Mouse (Mus musculus) left cerebral cortex, adult 6 months (tissue): Measurements from ENCODE around the gene H2-Q7. TPM values are rescaled to one million over a fixed set of nuclear protein-coding genes. Genes with fewer than 3 reads are reported as not detected.

Experiments
- long read RNA-seq, 2 experiments: library from polyadenylated mRNA; unstranded; transcript quantifications; one replicate each; pipeline ENCODE4 v2.0.0; 2019 to 2020
- polyA plus RNA-seq: library from polyadenylated mRNA; unstranded; fragments of <200 nt; fragmentation: Nextera tagmentation; gene quantifications from 2 replicates; pipeline ENCODE4 v1.2.3, GENCODE M21; 2021

H2-Q7 gene
- polyA plus RNA-seq, result 2.5 and 3.5 TPM in 2 replicates
- long read RNA-seq, experiment 1, full-length matches to known transcripts, result 4 of 5 reads
- long read RNA-seq, experiment 1, partial matches to known transcripts, result 0 of 5 reads
- long read RNA-seq, experiment 1, other reads (novel, unspliced or antisense), result 1 of 5 reads
- long read RNA-seq, experiment 2, full-length matches to known transcripts, result 4 of 4 reads
- long read RNA-seq, experiment 2, partial matches to known transcripts, result 0 of 4 reads
- long read RNA-seq, experiment 2, other reads (novel, unspliced or antisense), result 0 of 4 reads

GRCm38 (mm10) chr17:35438885-35439284, at the start of gene H2-Q7:
H2-Q7 (plus strand) TSS chr17:35439155.

DNA sequence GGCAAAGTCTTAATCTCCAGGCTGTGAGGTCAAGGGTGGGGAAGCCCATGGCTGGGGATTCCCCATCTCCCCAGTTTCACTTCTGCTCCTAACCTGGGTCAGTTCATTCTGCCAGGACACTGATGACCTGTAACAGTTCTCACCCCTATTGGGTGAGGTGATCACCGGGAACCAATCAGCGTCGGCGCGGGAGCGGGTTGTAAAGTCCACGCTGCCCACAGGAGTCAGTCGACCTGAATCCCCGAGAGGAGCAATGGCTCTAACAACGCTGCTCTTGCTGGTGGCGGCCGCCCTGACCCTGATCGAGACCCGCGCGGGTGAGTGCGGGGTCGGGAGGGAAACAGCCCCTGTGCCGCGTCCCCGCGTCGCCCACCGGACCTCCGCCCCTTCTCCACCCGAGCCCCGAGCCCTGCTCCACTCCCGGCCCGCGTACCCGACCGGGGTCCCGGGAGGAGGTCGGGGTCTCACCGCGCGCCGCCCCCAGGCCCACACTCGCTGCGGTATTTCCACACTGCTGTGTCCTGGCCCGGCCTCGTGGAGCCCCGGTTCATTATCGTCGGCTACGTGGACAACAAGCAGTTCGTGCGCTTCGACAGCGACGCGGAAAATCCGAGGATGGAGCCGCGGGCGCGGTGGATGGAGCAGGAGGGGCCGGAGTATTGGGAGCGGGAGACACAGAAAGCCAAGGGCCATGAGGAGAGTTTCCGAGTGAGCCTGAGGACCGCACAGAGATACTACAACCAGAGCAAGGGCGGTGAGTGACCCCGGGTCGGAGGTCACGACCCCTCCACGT, 14.1 kb upstream of the H2-Q7 start, which contains the start of gene H2-Q6:
Gene H2-Q6, plus strand, starts transcription at position 227 of the 793 bp plus-strand sequence.

DNA sequence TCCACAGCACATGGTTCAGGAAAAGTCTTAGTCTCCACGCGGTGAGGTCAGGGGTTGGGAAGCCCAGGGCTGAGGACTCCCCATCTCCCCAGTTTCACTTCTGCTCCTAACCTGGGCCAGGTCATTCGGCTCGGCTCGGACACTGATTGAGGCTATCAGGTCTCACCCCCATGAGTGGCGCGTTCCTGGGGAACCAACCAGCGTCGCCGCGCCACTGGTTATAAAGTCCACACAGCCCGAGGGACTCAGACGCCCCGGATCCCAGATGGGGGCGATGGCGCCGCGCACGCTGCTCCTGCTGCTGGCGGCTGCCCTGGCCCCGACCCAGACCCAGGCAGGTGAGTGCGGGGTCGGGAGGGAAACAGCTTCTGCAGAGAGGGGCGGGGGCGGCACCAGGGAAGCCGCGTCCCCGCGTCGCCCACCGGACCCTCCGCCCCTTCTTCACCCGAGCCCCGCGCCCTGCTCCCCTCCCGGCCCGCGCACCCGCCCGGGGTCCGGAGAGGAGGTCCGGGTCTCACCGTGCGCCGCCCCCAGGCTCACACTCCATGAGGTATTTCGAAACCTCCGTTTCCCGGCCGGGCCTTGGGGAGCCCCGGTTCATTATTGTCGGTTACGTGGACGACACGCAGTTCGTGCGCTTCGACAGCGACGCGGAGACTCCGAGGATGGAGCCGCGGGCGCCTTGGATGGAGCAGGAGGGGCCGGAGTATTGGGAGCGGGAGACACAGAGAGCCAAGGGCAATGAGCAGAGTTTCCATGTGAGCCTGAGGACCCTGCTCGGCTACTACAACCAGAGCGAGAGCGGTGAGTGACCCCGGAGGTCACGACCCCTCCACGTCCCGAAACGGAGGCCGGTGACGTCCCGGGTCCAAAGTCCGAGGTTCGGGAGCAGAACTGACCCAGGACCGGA, 31.1 kb downstream of the H2-Q7 start, which contains the start of gene H2-Q10:
Gene H2-Q10, plus strand, starts transcription at position 248 of the 910 bp plus-strand sequence.

Other genes with a start within 250 kb of the H2-Q7 start
- 0.48 and 0.93 TPM in 2 replicates for gene Ltb, start 244.7 kb upstream of the H2-Q7 start, polyA plus RNA-seq
- gene Tnf, start 237.1 kb upstream of the H2-Q7 start, polyA plus RNA-seq, result not detected in 2 replicates
- gene Lta, start 233.8 kb upstream of the H2-Q7 start, polyA plus RNA-seq, result 0.15 TPM in 1 of 2 replicates, not detected in the other
- gene Gm16181, start 218.3 kb upstream of the H2-Q7 start, polyA plus RNA-seq, result not detected in 2 replicates
- 636 and 753 TPM in 2 replicates for gene Atp6v1g2, start 205.5 kb upstream of the H2-Q7 start, polyA plus RNA-seq
- 8.9 and 9.3 TPM in 2 replicates for gene Nfkbil1, start 203.4 kb upstream of the H2-Q7 start, polyA plus RNA-seq
- gene Ddx39b, start 197.4 kb upstream of the H2-Q7 start, polyA plus RNA-seq, result 165 and 169 TPM in 2 replicates
- gene H2-D1, start 176.4 kb upstream of the H2-Q7 start, polyA plus RNA-seq, result 62.8 and 80.2 TPM in 2 replicates
- gene H2-Q1, start 118.8 kb upstream of the H2-Q7 start, polyA plus RNA-seq, result 0.44 and 0.75 TPM in 2 replicates
- 0.49 and 0.67 TPM in 2 replicates for gene H2-Q2, start 96.9 kb upstream of the H2-Q7 start, polyA plus RNA-seq
- 0.29 TPM in 1 of 2 replicates, not detected in the other for gene H2-Q4, start 59.5 kb upstream of the H2-Q7 start, polyA plus RNA-seq
- 1.5 and 1.7 TPM in 2 replicates for gene H2-Q6, start 14.3 kb upstream of the H2-Q7 start, polyA plus RNA-seq
- gene H2-Q10, start 30.9 kb downstream of the H2-Q7 start, polyA plus RNA-seq, result 0.18 and 0.22 TPM in 2 replicates
- gene Pou5f1, start 66.9 kb downstream of the H2-Q7 start, polyA plus RNA-seq, result not detected in 2 replicates
- 12.5 and 13.0 TPM in 2 replicates for gene Tcf19, start 77.7 kb downstream of the H2-Q7 start, polyA plus RNA-seq
- gene Cchcr1, start 77.9 kb downstream of the H2-Q7 start, polyA plus RNA-seq, result 1.8 and 2.2 TPM in 2 replicates
- not detected in 2 replicates for gene Psors1c2, start 94.0 kb downstream of the H2-Q7 start, polyA plus RNA-seq
- 1.3 and 1.6 TPM in 2 replicates for gene Cdsn, start 113.0 kb downstream of the H2-Q7 start, polyA plus RNA-seq
- not detected in 2 replicates for gene 2300002M23Rik, start 128.3 kb downstream of the H2-Q7 start, polyA plus RNA-seq
- gene Sfta2, start 162.4 kb downstream of the H2-Q7 start, polyA plus RNA-seq, result not detected in 2 replicates
- gene Gm9573, start 187.5 kb downstream of the H2-Q7 start, polyA plus RNA-seq, result not detected in 2 replicates
- not detected in 2 replicates for gene Mucl3, start 204.5 kb downstream of the H2-Q7 start, polyA plus RNA-seq
- gene Vars2, start 228.4 kb downstream of the H2-Q7 start, polyA plus RNA-seq, result 4.2 and 4.4 TPM in 2 replicates
- 25.0 and 27.8 TPM in 2 replicates for gene Gtf2h4, start 234.6 kb downstream of the H2-Q7 start, polyA plus RNA-seq